Mouse (Mus musculus) midbrain, embryonic 14.5 days (tissue): ENCODE results near the gene Slc38a10. TPM values are rescaled to one million over a fixed set of nuclear protein-coding genes. Genes with fewer than 3 reads are reported as not detected.

Experiments used
- ATAC-seq: fragments of 200-750 bp; cut with Nextera tagmentation; 2 replicates; pipeline ENCODE4 v1.8.0; 2017; ENCODE audit warnings: moderate number of reproducible peaks, moderate library complexity; ENCODE audit not compliant: low FRiP score, low TSS enrichment
- DNase-seq: peaks from one replicate; pipeline ENCODE4 v3.0.0-alpha.2; 2015
- H3K27ac ChIP-seq: fragments of 300-500 bp; sonication (generic); replicated peaks from 2 replicates; pipeline ENCODE4 v1.5.1; 2014; ENCODE audit warnings: mild to moderate bottlenecking, low read depth, low read length, moderate library complexity
- H3K27me3 ChIP-seq: fragments of 300-500 bp; sonication (generic); 2 replicates; pipeline ENCODE4 v1.6.1; 2014; ENCODE audit warnings: low read length, control low read depth, mixed read lengths; ENCODE audit not compliant: control insufficient read depth, insufficient read depth
- H3K36me3 ChIP-seq: fragments of 300-500 bp; sonication (generic); 2 replicates; pipeline ENCODE4 v1.6.1; 2014; ENCODE audit warnings: low read length, control low read depth; ENCODE audit not compliant: control insufficient read depth, insufficient read depth
- H3K4me1 ChIP-seq: fragments of 300-500 bp; sonication (generic); 2 replicates; pipeline ENCODE4 v1.6.1; 2014; ENCODE audit warnings: mild to moderate bottlenecking, antibody characterized with exemption, low read length, control low read depth; ENCODE audit not compliant: control insufficient read depth, insufficient read depth
- H3K4me2 ChIP-seq: fragments of 300-500 bp; sonication (generic); 2 replicates; pipeline ENCODE4 v1.6.1; 2014; ENCODE audit warnings: mild to moderate bottlenecking, low read length, moderate library complexity
- H3K4me3 ChIP-seq: fragments of 300-500 bp; sonication (generic); replicated peaks from 2 replicates; pipeline ENCODE4 v1.5.1; 2014; ENCODE audit warnings: low read depth, low read length
- H3K9ac ChIP-seq: fragments of 300-500 bp; sonication (generic); replicated peaks from 2 replicates; pipeline ENCODE4 v1.6.1; 2014; ENCODE audit warnings: mild to moderate bottlenecking, low read length, moderate library complexity
- H3K9me3 ChIP-seq: fragments of 300-500 bp; sonication (generic); 2 replicates; pipeline ENCODE4 v1.6.1; 2016; ENCODE audit warnings: low read length, control low read depth, mixed read lengths; ENCODE audit not compliant: control insufficient read depth
- WGBS: fragments of 180-500 bp; shearing (Covaris S2); extraction: QIAGEN DNeasy Blood & Tissue Kit; methylation state at CpG from one replicate; pipeline ENCODE4 v1.1.7; 2014; 5-methylcytosine and 5-hydroxymethylcytosine counted together
- polyA plus RNA-seq: library from polyadenylated mRNA; unstranded; fragments of >200 nt; fragmentation: Nextera tagmentation; extraction: Ambion mirVana; gene quantifications from 2 replicates; pipeline ENCODE4 v1.2.1, GENCODE M21; 2014

The Slc38a10 gene
- polyA plus RNA-seq, 1 experiment from 2014 or later, result 88.3 TPM

- peak overlapping the region; percentile 86 for H3K4me3 ChIP-seq
- peak; percentile 66 for DNase-seq
- H3K4me2 ChIP-seq, result peak overlapping the region; percentile 99
- H3K9me3 ChIP-seq, result no peaks in the 10 kb centered on the region
- H3K27ac ChIP-seq, result peak overlapping the region; percentile 97
- peak overlapping the region; percentile 99 for H3K9ac ChIP-seq
- peaks cover 35% of the 10 kb centered on the region for H3K4me1 ChIP-seq
- under 1% methylated on average over 24 of the region's 24 CpGs for WGBS
- no peak for ATAC-seq
- H3K27me3 ChIP-seq, result no peaks in the 10 kb centered on the region
- peaks cover 5% of the 10 kb centered on the region; the same call in 1 of the 2 replicates for H3K36me3 ChIP-seq
Measured at GRCm38 (mm10) chr11:120188102-120188480, 36.9 kb upstream of the Slc38a10 start.

- Histone ChIP-seq H3K27me3 (no peaks in the 10 kb centered on the region), H3K4me1 (peaks cover 40% of the 10 kb centered on the region), H3K4me3 (peak overlapping the region; percentile 86), H3K27ac (peak overlapping the region; percentile 97), H3K9me3 (no peaks in the 10 kb centered on the region), H3K36me3 (peaks cover 5% of the 10 kb centered on the region; the same call in 1 of the 2 replicates), H3K9ac (peak overlapping the region; percentile 99), H3K4me2 (peak overlapping the region; percentile 99)
- peak; percentile 71 for DNase-seq
- ATAC-seq, result no peak
- under 1% methylated on average over 43 of the region's 43 CpGs for WGBS
Measured at GRCm38 (mm10) chr11:120187236-120188101, 36.3 kb upstream of the Slc38a10 start.

- no peaks in the 10 kb centered on the region for H3K9me3 ChIP-seq
- under 1% methylated on average over 20 of the region's 20 CpGs for WGBS
- peak overlapping the region; percentile 97 for H3K27ac ChIP-seq
- DNase-seq, result peak; percentile 77
- no peak for ATAC-seq
- H3K27me3 ChIP-seq, result no peaks in the 10 kb centered on the region
- H3K4me3 ChIP-seq, result peak overlapping the region; percentile 86
- peaks cover 46% of the 10 kb centered on the region for H3K4me1 ChIP-seq
- H3K4me2 ChIP-seq, result peak overlapping the region; percentile 99
- H3K9ac ChIP-seq, result peak overlapping the region; percentile 99
- H3K36me3 ChIP-seq, result peaks cover 5% of the 10 kb centered on the region; the same call in 1 of the 2 replicates
Measured at GRCm38 (mm10) chr11:120186821-120187235, 35.7 kb upstream of the Slc38a10 start.

- Histone ChIP-seq H3K36me3 (peaks cover 5% of the 10 kb centered on the region; the same call in 1 of the 2 replicates), H3K4me3 (peak overlapping the region; percentile 86), H3K27ac (peak overlapping the region; percentile 97), H3K4me2 (peak overlapping the region; percentile 99), H3K27me3 (no peaks in the 10 kb centered on the region), H3K4me1 (peaks cover 48% of the 10 kb centered on the region), H3K9me3 (no peaks in the 10 kb centered on the region), H3K9ac (peak overlapping the region; percentile 99)
- ATAC-seq, result no peak
- peak; percentile 59 for DNase-seq
- WGBS, result 1% methylated on average over 18 of the region's 18 CpGs
Measured at GRCm38 (mm10) chr11:120186145-120186740, 35.1 kb upstream of the Slc38a10 start.

- Histone ChIP-seq H3K27me3 (no peaks in the 10 kb centered on the region), H3K4me1 (peaks cover 46% of the 10 kb centered on the region)
- ATAC-seq, result no peak
Measured at GRCm38 (mm10) chr11:120185316-120186141, 34.4 kb upstream of the Slc38a10 start.

GRCm38 (mm10) chr11:120184371-120185315, 33.5 kb upstream of the Slc38a10 start:
- H3K27me3 ChIP-seq, result no peaks in the 10 kb centered on the region
- peak overlapping the region; percentile 99 for H3K4me2 ChIP-seq
- peak overlapping the region; percentile 99 for H3K9ac ChIP-seq
- WGBS, result under 1% methylated on average over 16 of the region's 16 CpGs
- H3K4me1 ChIP-seq, result peaks cover 42% of the 10 kb centered on the region
- peak; percentile 70 for DNase-seq
- peak overlapping the region; percentile 97 for H3K27ac ChIP-seq
- peaks cover 5% of the 10 kb centered on the region; the same call in 1 of the 2 replicates for H3K36me3 ChIP-seq
- no peaks in the 10 kb centered on the region for H3K9me3 ChIP-seq
- H3K4me3 ChIP-seq, result peak overlapping the region; percentile 86
- ATAC-seq, result no peak

More at GRCm38 (mm10) chr11:120185316-120186141, 34.4 kb upstream of the Slc38a10 start:
- H3K4me2 ChIP-seq, result peak overlapping the region; percentile 99
- peak overlapping the region; percentile 97 for H3K27ac ChIP-seq
- no peaks in the 10 kb centered on the region for H3K9me3 ChIP-seq
- H3K4me3 ChIP-seq, result peak overlapping the region; percentile 86
- H3K36me3 ChIP-seq, result peaks cover 5% of the 10 kb centered on the region; the same call in 1 of the 2 replicates
- H3K9ac ChIP-seq, result peak overlapping the region; percentile 99
- peak; percentile 80 for DNase-seq
- WGBS, result under 1% methylated on average over 54 of the region's 54 CpGs

GRCm38 (mm10) chr11:120183708-120184107, 32.6 kb upstream of the Slc38a10 start:
- DNase-seq, result peak; percentile 46
- Histone ChIP-seq H3K4me3 (peak overlapping the region; percentile 1; the same call in 1 of the 2 replicates), H3K27ac (peak overlapping the region; percentile 97)

More at GRCm38 (mm10) chr11:120183708-120184107, 32.6 kb upstream of the Slc38a10 start:
- H3K4me2 ChIP-seq, result peak overlapping the region; percentile 99
- H3K27me3 ChIP-seq, result no peaks in the 10 kb centered on the region
- H3K4me1 ChIP-seq, result peaks cover 42% of the 10 kb centered on the region
- no peak for ATAC-seq
- no peaks in the 10 kb centered on the region for H3K9me3 ChIP-seq
- 11% methylated on average over 11 of the region's 11 CpGs for WGBS
- H3K36me3 ChIP-seq, result peaks cover 5% of the 10 kb centered on the region; the same call in 1 of the 2 replicates
- peak overlapping the region; percentile 99; the same call in 1 of the 2 replicates for H3K9ac ChIP-seq
